Mouse (Mus musculus) testis, adult 2 months (tissue): Measurements from ENCODE around the gene Ralgapa2. TPM values are rescaled to one million over a fixed set of nuclear protein-coding genes. Genes with fewer than 3 reads are reported as not detected.
"Not testable (repeated sequence)": the region's sequence is repeated elsewhere in the genome, so short reads cannot be mapped to it uniquely, and the experiment has no call there.

ENCODE experiments used
- H3K27ac ChIP-seq: fragments of 200-500 bp; 2 replicates; pipeline ENCODE4 v1.5.1; 2012; ENCODE audit warnings: low read depth, low read length; ENCODE audit not compliant: control insufficient read depth, insufficient read depth
- H3K27me3 ChIP-seq: fragments of 200-500 bp; 2 replicates; pipeline ENCODE4 v1.6.1; 2012; ENCODE audit warnings: mild to moderate bottlenecking, low read length, moderate library complexity; ENCODE audit not compliant: control insufficient read depth, insufficient read depth
- H3K36me3 ChIP-seq: fragments of 200-500 bp; 2 replicates; pipeline ENCODE4 v1.6.1; 2012; ENCODE audit warnings: mild to moderate bottlenecking, low read length; ENCODE audit not compliant: control insufficient read depth, insufficient read depth
- H3K4me1 ChIP-seq: fragments of 200-500 bp; 2 replicates; pipeline ENCODE4 v1.6.1; 2012; ENCODE audit warnings: low read length; ENCODE audit not compliant: control insufficient read depth, insufficient read depth
- H3K4me3 ChIP-seq: fragments of 200-500 bp; 2 replicates; pipeline ENCODE4 v1.5.1; 2012; ENCODE audit warnings: low read depth, mild to moderate bottlenecking, low read length, moderate library complexity, mixed read lengths; ENCODE audit not compliant: control insufficient read depth
- CTCF ChIP-seq: fragments of 200-500 bp; IDR thresholded peaks from 2 replicates; pipeline ENCODE4 v1.5.1; 2012; ENCODE audit warnings: low read depth, mild to moderate bottlenecking, inconsistent platforms, low read length, moderate library complexity; ENCODE audit not compliant: control insufficient read depth, insufficient read depth, insufficient replicate concordance
- POLR2A ChIP-seq: fragments of 200-500 bp; IDR thresholded peaks from 2 replicates; pipeline ENCODE4 v1.6.1; 2012; ENCODE audit warnings: low read depth, mild to moderate bottlenecking, inconsistent platforms, low read length, moderate library complexity; ENCODE audit not compliant: control insufficient read depth
- polyA plus RNA-seq: library from polyadenylated mRNA; depleted of rRNA; stranded (reverse); fragments of >200 nt; gene quantifications from 2 replicates; pipeline ENCODE4 v1.2.3, GENCODE M21; 2012

Ralgapa2 gene
- polyA plus RNA-seq, 1 experiment, result 8.8 TPM

DNA sequence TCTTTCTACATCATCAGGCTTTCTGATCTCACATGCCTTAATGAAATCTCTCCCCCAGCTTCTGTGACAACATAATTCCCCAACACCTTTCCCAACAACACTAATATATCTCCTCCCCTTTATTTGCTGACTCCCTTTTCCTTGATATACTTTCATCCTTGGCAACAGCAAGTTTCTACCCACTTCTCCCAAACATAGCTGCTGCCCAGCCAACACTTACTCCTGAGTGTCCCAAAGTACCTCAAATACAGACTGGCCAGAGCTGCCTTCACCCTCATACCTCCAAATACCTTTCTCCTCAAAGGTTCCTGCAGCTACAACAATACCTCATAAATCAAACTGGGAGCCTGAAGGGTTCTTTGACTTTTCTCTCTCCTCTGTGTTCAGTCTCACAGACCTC, 29.3 kb downstream of the Ralgapa2 start:
- Histone ChIP-seq H3K27me3 (no peaks in the 10 kb centered on the region), H3K4me1 (no peaks in the 10 kb centered on the region), H3K36me3 (peaks cover 2% of the 10 kb centered on the region; the same call in 1 of the 2 replicates), H3K27ac (no peak overlapping the region), H3K4me3 (no peak overlapping the region)
- TF ChIP-seq CTCF (no peak), POLR2A (no peak)

DNA sequence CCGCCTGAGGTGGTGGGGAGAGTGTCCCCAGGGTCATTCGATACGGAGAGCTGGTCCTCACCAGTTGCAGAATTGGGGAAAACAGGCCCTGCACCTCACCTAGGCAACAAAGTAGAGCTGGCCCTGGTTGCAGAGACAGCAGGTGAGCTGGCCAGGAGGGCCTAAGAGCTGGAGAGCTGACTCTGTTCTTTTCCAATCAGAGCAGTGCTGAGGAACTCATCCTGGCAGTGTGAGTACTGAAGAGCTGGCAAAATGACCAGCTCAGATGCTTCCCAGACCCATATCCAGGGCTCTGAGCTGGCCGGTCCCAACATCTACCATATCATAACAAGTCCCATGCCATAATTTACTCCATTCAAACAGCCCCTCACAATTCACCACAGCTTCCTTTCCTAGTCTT, 34.7 kb downstream of the Ralgapa2 start:
- no peaks in the 10 kb centered on the region for H3K4me1 ChIP-seq
- no peaks in the 10 kb centered on the region for H3K36me3 ChIP-seq
- no peak overlapping the region for H3K27ac ChIP-seq
- TF ChIP-seq POLR2A, result no peak
- TF ChIP-seq CTCF, result no peak
- no peaks in the 10 kb centered on the region for H3K27me3 ChIP-seq
- no peak overlapping the region for H3K4me3 ChIP-seq

DNA sequence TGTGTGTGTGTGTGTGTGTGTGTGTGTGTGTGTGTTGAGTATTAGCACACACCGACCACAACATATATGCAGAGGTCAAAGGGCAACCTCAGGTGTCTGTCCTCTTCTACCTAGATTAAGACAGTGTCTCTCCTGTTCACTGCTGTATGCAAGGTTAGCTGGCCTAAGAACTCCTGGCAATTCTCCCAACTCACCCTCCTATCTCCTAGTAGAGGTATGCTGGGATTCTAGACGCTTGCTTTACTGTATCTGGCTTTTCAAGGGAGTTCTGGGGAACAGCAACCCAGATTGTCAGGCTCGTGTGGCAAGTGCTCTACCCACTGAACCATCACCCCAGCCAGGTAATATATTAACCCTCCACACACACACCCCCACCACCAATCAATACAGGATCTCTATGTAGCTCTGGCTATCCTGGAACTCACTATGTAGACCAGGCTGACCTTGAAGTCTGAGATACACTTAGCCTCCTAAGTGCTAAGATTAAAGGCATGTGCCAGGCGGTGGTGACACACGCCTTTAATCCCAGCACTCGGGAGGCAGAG, 35.6 kb downstream of the Ralgapa2 start:
- H3K4me3 ChIP-seq, result no peak overlapping the region
- H3K4me1 ChIP-seq, result no peaks in the 10 kb centered on the region
- no peaks in the 10 kb centered on the region for H3K27me3 ChIP-seq
- TF ChIP-seq CTCF (no peak), POLR2A (no peak)
- H3K27ac ChIP-seq, result no peak overlapping the region
- no peaks in the 10 kb centered on the region for H3K36me3 ChIP-seq

DNA sequence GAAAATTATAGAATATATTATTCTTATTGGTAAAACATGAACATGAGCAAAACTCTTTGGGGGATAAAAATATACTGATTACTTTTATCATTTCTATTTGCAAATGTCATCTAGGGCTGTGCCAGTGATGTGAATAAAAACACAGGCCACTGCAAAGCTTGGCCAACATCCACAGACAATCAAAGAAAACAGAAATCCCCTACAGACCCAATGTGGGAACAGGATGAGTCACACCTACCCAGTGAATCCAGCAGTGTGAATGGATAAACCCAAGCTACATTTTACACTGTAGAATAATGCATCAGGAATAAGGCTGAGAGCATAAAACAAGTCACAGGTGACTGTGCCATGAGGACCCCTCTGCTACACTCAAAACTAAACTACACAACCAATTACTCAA, 36.1 kb downstream of the Ralgapa2 start:
- TF ChIP-seq POLR2A (no peak), CTCF (no peak)
- Histone ChIP-seq H3K27ac (no peak overlapping the region), H3K36me3 (no peaks in the 10 kb centered on the region), H3K27me3 (no peaks in the 10 kb centered on the region), H3K4me3 (no peak overlapping the region), H3K4me1 (no peaks in the 10 kb centered on the region)

DNA sequence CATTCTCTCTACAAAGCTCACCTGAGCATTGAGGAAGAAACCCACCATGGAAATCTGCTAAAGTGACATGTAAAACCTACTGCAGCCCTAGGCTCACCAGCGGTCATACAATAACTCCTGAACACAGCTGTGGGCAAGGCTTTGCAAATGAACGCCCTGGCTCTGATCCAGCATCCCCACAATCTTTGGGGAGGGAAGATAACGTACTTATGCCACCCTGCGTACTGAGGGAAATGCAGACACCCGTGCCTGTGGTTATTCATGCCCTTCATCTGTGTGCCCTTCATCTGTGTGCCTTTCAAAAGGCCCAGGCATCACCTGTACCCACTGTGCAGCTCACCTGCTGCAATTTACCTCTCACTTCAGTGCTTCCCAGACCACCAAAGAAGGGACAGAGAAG, 41.2 kb downstream of the Ralgapa2 start:
- Histone ChIP-seq H3K27ac (no peak overlapping the region), H3K4me1 (no peaks in the 10 kb centered on the region), H3K36me3 (no peaks in the 10 kb centered on the region), H3K27me3 (no peaks in the 10 kb centered on the region), H3K4me3 (no peak overlapping the region)
- TF ChIP-seq POLR2A, result no peak
- no peak for TF ChIP-seq CTCF

DNA sequence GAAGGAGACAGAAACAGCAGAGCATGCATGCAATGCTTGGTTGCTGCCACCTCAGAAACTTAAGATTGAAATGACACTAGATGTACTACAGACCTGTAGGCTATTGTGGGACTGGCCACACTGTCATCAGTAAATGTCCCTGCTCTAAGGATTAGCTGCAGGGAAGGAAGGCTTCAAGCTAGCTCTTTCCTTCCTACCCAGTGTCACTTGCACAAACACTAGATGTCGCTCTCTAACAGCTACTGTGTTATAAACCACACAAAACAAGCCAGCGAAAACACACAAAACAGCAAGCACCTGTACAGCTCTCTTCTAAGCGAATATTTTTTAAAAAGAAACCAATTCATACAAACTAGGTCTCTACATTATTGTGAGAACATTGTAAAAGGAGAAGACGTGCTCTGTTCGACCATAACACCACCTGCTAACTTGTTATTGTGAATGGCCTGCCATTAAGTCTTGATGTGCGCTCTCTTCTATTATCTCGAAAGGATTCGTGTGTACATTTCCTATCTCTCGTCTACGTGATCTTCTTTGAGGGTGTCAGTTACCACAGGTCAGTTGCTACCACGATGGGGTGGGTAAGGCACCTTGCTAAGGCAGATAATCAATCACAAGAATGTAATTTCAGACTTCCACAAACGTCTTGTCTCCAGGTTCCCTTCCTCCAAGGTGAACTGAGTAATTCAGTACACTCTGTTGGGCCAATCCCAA, 42.3 kb downstream of the Ralgapa2 start:
- TF ChIP-seq POLR2A (no peak), CTCF (no peak)
- no peaks in the 10 kb centered on the region for H3K27me3 ChIP-seq
- no peaks in the 10 kb centered on the region for H3K4me1 ChIP-seq
- H3K36me3 ChIP-seq, result no peaks in the 10 kb centered on the region
- H3K4me3 ChIP-seq, result no peak overlapping the region
- no peak overlapping the region for H3K27ac ChIP-seq

DNA sequence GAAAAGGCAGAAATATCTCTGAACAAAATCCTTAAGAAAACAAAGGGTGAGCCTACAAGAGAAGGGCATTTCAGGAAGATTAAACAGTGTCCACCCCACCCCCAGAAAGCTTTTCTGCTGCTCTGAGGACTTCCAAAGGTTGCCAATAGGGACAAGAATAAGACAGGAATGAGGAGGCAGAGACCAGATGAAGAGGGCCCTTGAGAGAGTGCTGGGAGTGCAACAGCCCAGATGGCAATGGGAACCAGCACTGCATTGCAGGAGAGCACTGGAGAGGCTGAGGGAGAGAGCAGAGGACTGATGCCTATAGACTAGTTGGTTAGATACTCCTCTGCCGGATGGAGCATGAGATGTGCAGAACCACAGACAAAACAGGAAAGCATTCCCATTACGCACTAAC, 43.2 kb downstream of the Ralgapa2 start:
- Histone ChIP-seq H3K4me1 (no peaks in the 10 kb centered on the region), H3K36me3 (no peaks in the 10 kb centered on the region), H3K27me3 (no peaks in the 10 kb centered on the region), H3K4me3 (no peak overlapping the region), H3K27ac (no peak overlapping the region)
- TF ChIP-seq POLR2A (no peak), CTCF (no peak)

DNA sequence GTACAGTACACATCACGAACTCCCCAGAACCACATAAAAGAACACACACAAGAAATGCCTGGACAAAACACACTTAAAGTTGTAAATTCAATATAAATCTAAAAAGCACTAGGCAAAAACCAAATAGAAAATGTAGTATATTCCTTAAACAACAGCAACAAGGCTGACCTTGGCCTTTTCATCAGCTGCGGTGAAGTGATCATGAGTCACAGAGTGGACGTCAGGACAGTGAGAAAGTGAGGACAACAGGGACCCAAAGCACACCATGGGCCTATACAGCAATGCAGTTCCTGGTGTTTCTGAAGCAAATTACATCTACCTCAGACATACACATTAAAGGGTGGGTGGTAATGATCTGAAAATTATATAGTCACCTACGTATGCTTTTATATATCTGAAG, 44.1 kb downstream of the Ralgapa2 start:
- H3K36me3 ChIP-seq, result no peaks in the 10 kb centered on the region
- no peaks in the 10 kb centered on the region for H3K4me1 ChIP-seq
- no peak overlapping the region for H3K4me3 ChIP-seq
- no peak overlapping the region for H3K27ac ChIP-seq
- no peaks in the 10 kb centered on the region for H3K27me3 ChIP-seq
- TF ChIP-seq POLR2A, result no peak
- TF ChIP-seq CTCF, result no peak

DNA sequence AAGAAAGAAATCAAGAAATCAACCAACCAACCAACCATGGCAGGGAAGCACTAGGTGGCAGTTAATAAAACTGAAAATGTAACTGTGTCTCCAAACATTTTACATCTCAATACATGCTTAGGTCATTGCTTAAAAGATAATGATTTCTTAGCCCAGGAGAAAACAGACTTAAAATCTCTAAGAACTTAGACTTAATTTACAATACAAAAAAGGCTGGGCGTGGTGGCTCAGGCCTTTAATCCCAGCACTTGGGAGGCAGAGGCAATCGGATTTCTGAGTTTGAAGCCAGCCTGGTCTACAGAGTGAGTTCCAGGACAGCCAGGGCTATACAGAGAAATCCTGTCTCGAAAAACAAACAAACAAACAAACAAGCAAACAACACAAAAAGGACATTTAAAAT, 45.3 kb downstream of the Ralgapa2 start:
- H3K4me3 ChIP-seq, H3K4me1 ChIP-seq, H3K27ac ChIP-seq, H3K27me3 ChIP-seq, H3K36me3 ChIP-seq: not testable (repeated sequence)
